Mouse (Mus musculus): ENCODE data around the gene Setd4. TPM values are rescaled to one million over a fixed set of nuclear protein-coding genes. Genes with fewer than 3 reads are reported as not detected.

Gene Setd4
- polyA plus RNA-seq, 2 experiments, result 3.6 to 4.1 TPM

GRCm38 (mm10) chr16:93572383-93572782, 31.5 kb downstream of the Setd4 start:
- Histone ChIP-seq H3K36me3 (replicated peaks; ENCODE audit: control insufficient read depth, insufficient read depth, low read depth) (no peaks in the 10 kb centered on the region), H3K27me3 (ENCODE audit: control insufficient read depth, insufficient read depth, low read length) (no peaks in the 10 kb centered on the region), H3K27ac (no peak overlapping the region), H3K4me2 (ENCODE audit: low read depth) (no peak overlapping the region), H3K4me1 (replicated peaks; ENCODE audit: control insufficient read depth in 2 of 2, insufficient read depth in 2 of 2, low read length in 1 of 2) (0 out of 4 replicates have a peak, but pooled peaks cover 0 to 2% of the 10 kb centered on the region in 2 experiments), H3K4me3 (ENCODE audit: insufficient read depth in 1 of 2, low read depth in 2 of 2, low read length in 2 of 2) (no peak overlapping the region), H3K9ac (replicated peaks) (no peak overlapping the region), H3K9me3 (ENCODE audit: control insufficient read depth, low read length) (no peaks in the 10 kb centered on the region)
- no peak for ATAC-seq (ENCODE audit: insufficient read depth)
- TF ChIP-seq EP300 (IDR thresholded peaks at IDR 0.05; ENCODE audit: low read depth), result no peak
- TF ChIP-seq CTCF (IDR thresholded peaks at IDR 0.05; ENCODE audit: low read depth), result no peak
- WGBS (ENCODE audit: insufficient replicate concordance), result 68% methylated on average over 6 of the region's 6 CpGs
- no peak for DNase-seq (ENCODE audit: low read depth in 3 of 3, low spot score in 3 of 3)

GRCm38 (mm10) chr16:93558499-93558898, 45.4 kb downstream of the Setd4 start:
- DNase-seq (ENCODE audit: low read depth in 3 of 3, low spot score in 3 of 3) (no peak), ATAC-seq (ENCODE audit: insufficient read depth) (no peak)
- Histone ChIP-seq H3K27ac (no peak overlapping the region), H3K27me3 (ENCODE audit: control insufficient read depth, insufficient read depth, low read length) (no peaks in the 10 kb centered on the region), H3K9me3 (ENCODE audit: control insufficient read depth, low read length) (no peaks in the 10 kb centered on the region), H3K36me3 (replicated peaks; ENCODE audit: control insufficient read depth, insufficient read depth, low read depth) (no peaks in the 10 kb centered on the region), H3K9ac (replicated peaks) (no peak overlapping the region), H3K4me2 (ENCODE audit: low read depth) (no peak overlapping the region), H3K4me1 (replicated peaks; ENCODE audit: control insufficient read depth in 2 of 2, insufficient read depth in 2 of 2, low read length in 1 of 2) (no peaks in the 10 kb centered on the region), H3K4me3 (ENCODE audit: insufficient read depth in 1 of 2, low read depth in 2 of 2, low read length in 2 of 2) (no peak overlapping the region)
- 35% methylated on average over 12 of the region's 12 CpGs for WGBS (ENCODE audit: insufficient replicate concordance)
- TF ChIP-seq EP300 (IDR thresholded peaks at IDR 0.05; ENCODE audit: low read depth) (no peak), CTCF (IDR thresholded peaks at IDR 0.05; ENCODE audit: low read depth) (no peak)

- H3K36me3 ChIP-seq (replicated peaks; ENCODE audit: control insufficient read depth, insufficient read depth, low read depth), result no peaks in the 10 kb centered on the region
- 57% methylated on average over 8 of the region's 8 CpGs for WGBS (ENCODE audit: insufficient replicate concordance)
- H3K4me1 ChIP-seq (replicated peaks; ENCODE audit: control insufficient read depth in 2 of 2, insufficient read depth in 2 of 2, low read length in 1 of 2), result no peaks in the 10 kb centered on the region
- ATAC-seq (ENCODE audit: insufficient read depth) (no peak), DNase-seq (ENCODE audit: low read depth in 3 of 3, low spot score in 3 of 3) (no peak)
- no peak overlapping the region for H3K4me3 ChIP-seq (ENCODE audit: insufficient read depth in 1 of 2, low read depth in 2 of 2, low read length in 2 of 2)
- no peaks in the 10 kb centered on the region for H3K9me3 ChIP-seq (ENCODE audit: control insufficient read depth, low read length)
- no peak for TF ChIP-seq CTCF (IDR thresholded peaks at IDR 0.05; ENCODE audit: low read depth)
- no peak overlapping the region for H3K4me2 ChIP-seq (ENCODE audit: low read depth)
- no peak overlapping the region for H3K9ac ChIP-seq (replicated peaks)
- H3K27me3 ChIP-seq (ENCODE audit: control insufficient read depth, insufficient read depth, low read length), result no peaks in the 10 kb centered on the region
- H3K27ac ChIP-seq, result no peak overlapping the region
Observed at GRCm38 (mm10) chr16:93557646-93558045, 46.2 kb downstream of the Setd4 start.

- Histone ChIP-seq H3K4me2 (ENCODE audit: low read depth) (no peak overlapping the region), H3K36me3 (replicated peaks; ENCODE audit: control insufficient read depth, insufficient read depth, low read depth) (no peaks in the 10 kb centered on the region), H3K9me3 (ENCODE audit: control insufficient read depth, low read length) (no peaks in the 10 kb centered on the region), H3K27ac (no peak overlapping the region), H3K27me3 (ENCODE audit: control insufficient read depth, insufficient read depth, low read length) (no peaks in the 10 kb centered on the region), H3K4me3 (ENCODE audit: insufficient read depth in 1 of 2, low read depth in 2 of 2, low read length in 2 of 2) (no peak overlapping the region), H3K4me1 (replicated peaks; ENCODE audit: control insufficient read depth in 2 of 2, insufficient read depth in 2 of 2, low read length in 1 of 2) (no peaks in the 10 kb centered on the region; a peak in 1 of 4 replicates), H3K9ac (replicated peaks) (no peak overlapping the region)
- ATAC-seq (ENCODE audit: insufficient read depth) (no peak), DNase-seq (ENCODE audit: low read depth in 3 of 3, low spot score in 3 of 3) (no peak)
- 38% methylated on average over 12 of the region's 12 CpGs for WGBS (ENCODE audit: insufficient replicate concordance)
- TF ChIP-seq EP300 (IDR thresholded peaks at IDR 0.05; ENCODE audit: low read depth) (no peak), CTCF (IDR thresholded peaks at IDR 0.05; ENCODE audit: low read depth) (no peak)
Observed at GRCm38 (mm10) chr16:93552686-93553513, 51.0 kb downstream of the Setd4 start.

GRCm38 (mm10) chr16:93549287-93549686, 54.6 kb downstream of the Setd4 start:
- no peak for TF ChIP-seq EP300 (IDR thresholded peaks at IDR 0.05; ENCODE audit: low read depth)
- TF ChIP-seq CTCF (IDR thresholded peaks at IDR 0.05; ENCODE audit: low read depth), result no peak
- no peak for DNase-seq (ENCODE audit: low read depth in 3 of 3, low spot score in 3 of 3)
- Histone ChIP-seq H3K9me3 (ENCODE audit: control insufficient read depth, low read length) (no peaks in the 10 kb centered on the region), H3K27me3 (ENCODE audit: control insufficient read depth, insufficient read depth, low read length) (no peaks in the 10 kb centered on the region), H3K4me3 (ENCODE audit: insufficient read depth in 1 of 2, low read depth in 2 of 2, low read length in 2 of 2) (no peak overlapping the region), H3K4me1 (replicated peaks; ENCODE audit: control insufficient read depth in 2 of 2, insufficient read depth in 2 of 2, low read length in 1 of 2) (peaks cover 0 to 2% of the 10 kb centered on the region in 2 experiments; a peak in 1 of 4 replicates), H3K4me2 (ENCODE audit: low read depth) (no peak overlapping the region), H3K36me3 (replicated peaks; ENCODE audit: control insufficient read depth, insufficient read depth, low read depth) (no peaks in the 10 kb centered on the region), H3K9ac (replicated peaks) (no peak overlapping the region), H3K27ac (no peak overlapping the region)
- no peak for ATAC-seq (ENCODE audit: insufficient read depth)
- 27% methylated on average over 10 of the region's 10 CpGs for WGBS (ENCODE audit: insufficient replicate concordance)

Measured in liver, embryonic 14.5 days (tissue).